Mouse (Mus musculus) heart, embryonic 10.5 days (tissue): ENCODE results near the gene 1700029H14Rik. TPM values are rescaled to one million over a fixed set of nuclear protein-coding genes. Genes with fewer than 3 reads are reported as not detected.

ENCODE experiments used
- DNase-seq: peaks from one replicate; pipeline ENCODE4 v3.0.0-alpha.2; 2017; ENCODE audit warnings: low spot score
- H3K27ac ChIP-seq: fragments of 300-500 bp; sonication (generic); 2 replicates; pipeline ENCODE4 v1.5.1; 2016; ENCODE audit warnings: mild to moderate bottlenecking
- H3K27me3 ChIP-seq: fragments of 300-500 bp; sonication (generic); 2 replicates; pipeline ENCODE4 v1.6.1; 2016; ENCODE audit warnings: mild to moderate bottlenecking; ENCODE audit not compliant: poor library complexity, insufficient read depth, severe bottlenecking
- H3K36me3 ChIP-seq: fragments of 300-500 bp; sonication (generic); 2 replicates; pipeline ENCODE4 v1.6.1; 2016; ENCODE audit warnings: mild to moderate bottlenecking, moderate library complexity
- H3K4me1 ChIP-seq: fragments of 300-500 bp; sonication (generic); 2 replicates; pipeline ENCODE4 v1.6.1; 2016; ENCODE audit warnings: mild to moderate bottlenecking
- H3K4me3 ChIP-seq: fragments of 300-500 bp; sonication (generic); 2 replicates; pipeline ENCODE4 v1.5.1; 2016; ENCODE audit warnings: mild to moderate bottlenecking, moderate library complexity
- H3K9me3 ChIP-seq: fragments of 300-500 bp; sonication (generic); 2 replicates; pipeline ENCODE4 v1.6.1; 2016; ENCODE audit warnings: mild to moderate bottlenecking, moderate library complexity
- WGBS: fragments of 180-500 bp; shearing (Covaris S2); methylation state at CpG from one replicate; pipeline ENCODE4 v1.1.7; 2016; 5-methylcytosine and 5-hydroxymethylcytosine counted together
- polyA plus RNA-seq: library from polyadenylated mRNA; unstranded; fragments of >200 nt; fragmentation: Nextera tagmentation; extraction: Ambion mirVana; gene quantifications from 2 replicates; pipeline ENCODE4 v1.2.1, GENCODE M21; 2016

1700029H14Rik gene
- polyA plus RNA-seq, 1 experiment from 2014 or later: not detected

GRCm38 (mm10) chr8:13516011-13516442, 46.2 kb downstream of the 1700029H14Rik start:
- WGBS: 65% methylated on average over 7 of the region's 7 CpGs
- Histone ChIP-seq H3K4me3 (no peak overlapping the region), H3K9me3 (no peaks in the 10 kb centered on the region), H3K27me3 (no peaks in the 10 kb centered on the region; the same call in 1 of the 2 replicates), H3K4me1 (peaks cover 17% of the 10 kb centered on the region), H3K27ac (no peak overlapping the region), H3K36me3 (no peaks in the 10 kb centered on the region)
- no peak for DNase-seq

GRCm38 (mm10) chr8:13513556-13514370, 48.5 kb downstream of the 1700029H14Rik start:
- no peak for DNase-seq
- Histone ChIP-seq H3K27ac (no peak overlapping the region), H3K9me3 (no peaks in the 10 kb centered on the region), H3K36me3 (no peaks in the 10 kb centered on the region), H3K27me3 (no peaks in the 10 kb centered on the region; the same call in 1 of the 2 replicates), H3K4me3 (no peak overlapping the region), H3K4me1 (peaks cover 5% of the 10 kb centered on the region; the same call in 1 of the 2 replicates)
- 79% methylated on average over 5 of the region's 5 CpGs for WGBS

GRCm38 (mm10) chr8:13512677-13513076, 49.6 kb downstream of the 1700029H14Rik start:
- no peak for DNase-seq

GRCm38 (mm10) chr8:13512016-13512415, 50.2 kb downstream of the 1700029H14Rik start:
- no peak for DNase-seq

More at GRCm38 (mm10) chr8:13512677-13513076, 49.6 kb downstream of the 1700029H14Rik start:
- no peaks in the 10 kb centered on the region; the same call in 1 of the 2 replicates for H3K27me3 ChIP-seq
- no peaks in the 10 kb centered on the region for H3K36me3 ChIP-seq
- H3K4me3 ChIP-seq: no peak overlapping the region
- WGBS: 77% methylated on average over 6 of the region's 6 CpGs
- H3K27ac ChIP-seq: no peak overlapping the region
- H3K9me3 ChIP-seq: no peaks in the 10 kb centered on the region
- H3K4me1 ChIP-seq: peaks cover 5% of the 10 kb centered on the region; the same call in 1 of the 2 replicates

GRCm38 (mm10) chr8:13507284-13507937, 54.9 kb downstream of the 1700029H14Rik start:
- H3K9me3 ChIP-seq: no peaks in the 10 kb centered on the region
- 86% methylated on average over 3 of the region's 3 CpGs for WGBS
- no peak overlapping the region for H3K4me3 ChIP-seq
- H3K4me1 ChIP-seq: no peaks in the 10 kb centered on the region
- H3K27ac ChIP-seq: no peak overlapping the region
- H3K27me3 ChIP-seq: no peaks in the 10 kb centered on the region
- DNase-seq: no peak
- no peaks in the 10 kb centered on the region for H3K36me3 ChIP-seq

More at GRCm38 (mm10) chr8:13512016-13512415, 50.2 kb downstream of the 1700029H14Rik start:
- no peaks in the 10 kb centered on the region for H3K36me3 ChIP-seq
- H3K4me3 ChIP-seq: no peak overlapping the region
- peaks cover 5% of the 10 kb centered on the region; the same call in 1 of the 2 replicates for H3K4me1 ChIP-seq
- no peaks in the 10 kb centered on the region for H3K9me3 ChIP-seq
- no peaks in the 10 kb centered on the region; the same call in 1 of the 2 replicates for H3K27me3 ChIP-seq
- H3K27ac ChIP-seq: no peak overlapping the region
- 64% methylated on average over 5 of the region's 5 CpGs for WGBS

GRCm38 (mm10) chr8:13506849-13507248, 55.4 kb downstream of the 1700029H14Rik start:
- Histone ChIP-seq H3K27me3 (no peaks in the 10 kb centered on the region), H3K27ac (no peak overlapping the region), H3K4me3 (no peak overlapping the region), H3K4me1 (no peaks in the 10 kb centered on the region), H3K9me3 (no peaks in the 10 kb centered on the region), H3K36me3 (no peaks in the 10 kb centered on the region)
- no peak for DNase-seq
- 46% methylated on average over 4 of the region's 4 CpGs for WGBS

GRCm38 (mm10) chr8:13504894-13505674, 57.2 kb downstream of the 1700029H14Rik start:
- H3K4me1 ChIP-seq: no peaks in the 10 kb centered on the region
- no peak for DNase-seq
- no peak overlapping the region for H3K4me3 ChIP-seq
- H3K9me3 ChIP-seq: no peaks in the 10 kb centered on the region
- H3K36me3 ChIP-seq: no peaks in the 10 kb centered on the region
- no peak overlapping the region for H3K27ac ChIP-seq
- H3K27me3 ChIP-seq: no peaks in the 10 kb centered on the region

GRCm38 (mm10) chr8:13503936-13504606, 58.2 kb downstream of the 1700029H14Rik start:
- Histone ChIP-seq H3K27me3 (no peaks in the 10 kb centered on the region), H3K9me3 (no peaks in the 10 kb centered on the region), H3K27ac (no peak overlapping the region), H3K4me1 (no peaks in the 10 kb centered on the region), H3K4me3 (no peak overlapping the region), H3K36me3 (no peaks in the 10 kb centered on the region)
- WGBS: 83% methylated on average over 8 of the region's 8 CpGs
- DNase-seq: no peak

GRCm38 (mm10) chr8:13501221-13501620, 61.0 kb downstream of the 1700029H14Rik start:
- no peaks in the 10 kb centered on the region for H3K36me3 ChIP-seq
- no peak for DNase-seq
- 82% methylated on average over 3 of the region's 3 CpGs for WGBS
- H3K4me3 ChIP-seq: no peak overlapping the region
- H3K4me1 ChIP-seq: no peaks in the 10 kb centered on the region
- H3K27me3 ChIP-seq: 0 out of 2 replicates have a peak, but pooled peaks cover under 1% of the 10 kb centered on the region
- H3K27ac ChIP-seq: no peak overlapping the region
- no peaks in the 10 kb centered on the region for H3K9me3 ChIP-seq

Other genes with a start within 250 kb of the 1700029H14Rik start
- gene Tfdp1, start 223.7 kb downstream of the 1700029H14Rik start, polyA plus RNA-seq: 120 and 144 TPM in 2 replicates
- not detected in 2 replicates for gene Atp4b, start 165.6 kb downstream of the 1700029H14Rik start, polyA plus RNA-seq
- gene Grk1, start 157.4 kb downstream of the 1700029H14Rik start, polyA plus RNA-seq: 0.10 TPM in 1 of 2 replicates, not detected in the other
- gene Tmem255b, start 127.3 kb downstream of the 1700029H14Rik start, polyA plus RNA-seq: 0.18 TPM in 1 of 2 replicates, not detected in the other
- 13.8 and 23.3 TPM in 2 replicates for gene Gas6, start 68.0 kb downstream of the 1700029H14Rik start, polyA plus RNA-seq
- 33.0 and 48.0 TPM in 2 replicates for gene Rasa3, start 115.1 kb upstream of the 1700029H14Rik start, polyA plus RNA-seq
- gene Cfap97d2, start 143.4 kb upstream of the 1700029H14Rik start, polyA plus RNA-seq: not detected in 2 replicates
- 160 and 186 TPM in 2 replicates for gene Cdc16, start 195.2 kb upstream of the 1700029H14Rik start, polyA plus RNA-seq
- gene Upf3a, start 223.2 kb upstream of the 1700029H14Rik start, polyA plus RNA-seq: 25.7 and 34.1 TPM in 2 replicates